Mouse (Mus musculus) erythroblast, embryonic 14.5 days (primary cell): ENCODE measurements around the gene Dennd1a. TPM values are rescaled to one million over a fixed set of nuclear protein-coding genes. Genes with fewer than 3 reads are reported as not detected.

ENCODE experiments used
- H3K27me3 ChIP-seq: 2 replicates; pipeline ENCODE4 v1.6.1; 2012; ENCODE audit warnings: inconsistent platforms; ENCODE audit not compliant: control insufficient read depth
- H3K36me3 ChIP-seq: 2 replicates; pipeline ENCODE4 v1.6.1; 2012; ENCODE audit warnings: mild to moderate bottlenecking, inconsistent platforms; ENCODE audit not compliant: control insufficient read depth
- H3K4me1 ChIP-seq: 2 replicates; pipeline ENCODE4 v1.6.1; 2012; ENCODE audit warnings: inconsistent platforms; ENCODE audit not compliant: control insufficient read depth
- H3K4me3 ChIP-seq: replicated peaks from 2 replicates; pipeline ENCODE3; 2012; ENCODE audit warnings: moderate library complexity, mild to moderate bottlenecking, inconsistent platforms
- H3K9me3 ChIP-seq: 2 replicates; pipeline ENCODE4 v1.6.1; 2012; ENCODE audit warnings: low read length, inconsistent platforms, mixed read lengths; ENCODE audit not compliant: control insufficient read depth
- GATA1 ChIP-seq: IDR thresholded peaks from 2 replicates; pipeline ENCODE4 v1.6.1; 2012; ENCODE audit warnings: low read length, inconsistent platforms, mixed read lengths
- TAL1 ChIP-seq: IDR thresholded peaks from 3 replicates; pipeline ENCODE4 v1.6.1; 2012; ENCODE audit warnings: low read length, inconsistent platforms, mixed read lengths
- polyA plus RNA-seq: library from polyadenylated mRNA; stranded (reverse); fragments of >175 nt; gene quantifications from 2 replicates; pipeline ENCODE4 v1.2.3, GENCODE M21; 2012

The Dennd1a gene
- polyA plus RNA-seq, 1 experiment: 10.7 TPM

DNA sequence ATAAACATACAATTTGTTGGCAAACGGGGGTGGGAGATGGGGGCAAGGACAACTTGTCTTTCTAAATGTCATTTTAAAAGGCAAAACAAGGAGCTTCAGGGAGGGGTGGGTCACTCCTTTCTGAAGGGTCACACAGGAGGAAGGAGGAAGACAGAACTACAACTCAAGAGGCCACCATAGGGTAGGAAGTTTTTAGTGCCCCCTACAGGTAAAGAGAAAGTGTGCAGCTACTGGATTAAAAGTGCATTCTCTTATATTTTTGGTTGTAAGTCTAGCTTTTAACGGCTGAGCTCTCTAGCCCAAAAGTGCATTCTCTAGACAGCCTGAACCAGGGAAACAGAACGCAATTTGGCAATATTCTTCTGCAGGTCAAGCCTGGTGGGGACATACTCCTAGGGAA, 437.8 kb downstream of the Dennd1a start:
- H3K4me1 ChIP-seq: no peaks in the 10 kb centered on the region
- H3K36me3 ChIP-seq: peaks cover 26% of the 10 kb centered on the region
- H3K4me3 ChIP-seq: no peak overlapping the region
- H3K27me3 ChIP-seq: no peaks in the 10 kb centered on the region
- no peaks in the 10 kb centered on the region for H3K9me3 ChIP-seq
- no peak for TF ChIP-seq GATA1

DNA sequence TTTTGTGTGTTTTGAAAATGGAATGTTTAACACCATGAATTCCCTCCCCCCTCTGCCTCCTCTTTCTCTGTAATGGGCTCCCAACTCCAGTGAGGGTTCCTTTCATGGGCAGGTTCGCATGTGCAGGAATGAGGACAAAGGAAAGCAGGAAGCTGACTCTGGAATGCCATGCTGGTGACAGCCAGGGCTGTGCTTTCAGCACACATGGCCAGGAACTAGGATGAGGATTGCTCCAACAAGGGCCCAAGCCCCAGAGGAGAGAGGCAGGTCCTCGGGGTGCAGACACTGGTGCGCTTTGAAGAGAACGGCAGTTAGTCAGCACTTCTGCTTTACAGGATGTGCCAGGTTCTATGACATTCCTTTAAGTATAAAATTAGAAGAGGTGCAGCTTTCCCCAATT, 444.5 kb downstream of the Dennd1a start:
- no peak overlapping the region for H3K4me3 ChIP-seq
- H3K4me1 ChIP-seq: no peaks in the 10 kb centered on the region
- TF ChIP-seq GATA1: no peak
- no peak for TF ChIP-seq TAL1
- H3K9me3 ChIP-seq: no peaks in the 10 kb centered on the region
- peaks cover 35% of the 10 kb centered on the region for H3K36me3 ChIP-seq
- H3K27me3 ChIP-seq: no peaks in the 10 kb centered on the region

DNA sequence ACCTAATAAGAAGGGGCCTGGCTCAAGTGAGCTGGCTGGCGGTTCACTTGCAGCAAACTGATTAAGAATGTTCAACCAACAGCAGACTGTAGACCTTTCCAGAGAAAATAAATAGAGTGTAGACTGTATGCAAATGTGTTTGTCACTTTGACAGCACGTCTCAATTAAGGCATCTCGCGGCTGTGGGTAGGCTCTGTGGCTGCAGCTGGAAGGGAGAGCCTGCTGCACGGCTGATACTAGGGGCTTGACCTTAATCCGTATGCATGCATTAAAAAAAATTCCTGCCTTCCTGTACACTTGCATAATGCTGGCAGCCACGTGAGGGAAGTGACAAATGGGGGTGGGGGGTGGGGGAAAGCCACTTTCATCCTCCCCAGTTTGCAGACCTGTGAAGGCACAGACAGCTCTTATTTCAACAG, 445.0 kb downstream of the Dennd1a start:
- H3K4me3 ChIP-seq: no peak overlapping the region
- no peaks in the 10 kb centered on the region for H3K27me3 ChIP-seq
- TF ChIP-seq GATA1 (no peak), TAL1 (no peak)
- no peaks in the 10 kb centered on the region for H3K9me3 ChIP-seq
- no peaks in the 10 kb centered on the region for H3K4me1 ChIP-seq
- H3K36me3 ChIP-seq: peaks cover 40% of the 10 kb centered on the region

DNA sequence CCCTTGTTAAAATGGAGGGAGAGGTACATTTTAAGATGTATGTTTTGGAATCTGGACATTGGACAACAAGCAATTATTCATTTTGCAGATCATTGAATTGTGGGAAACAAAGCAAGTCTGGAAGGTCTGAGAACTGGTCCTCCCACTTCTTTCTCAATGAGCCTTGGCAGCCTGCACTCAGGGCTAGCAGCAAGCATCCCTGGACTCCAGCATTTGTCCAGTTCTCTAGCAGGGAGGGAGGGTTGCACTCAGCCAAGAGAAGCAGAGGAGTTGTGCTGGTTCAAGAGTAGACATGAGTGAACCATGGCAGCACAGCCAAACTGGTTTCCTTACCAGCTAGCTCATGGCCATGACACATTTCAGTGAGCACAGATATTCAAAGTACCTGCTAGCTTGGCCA, 447.3 kb downstream of the Dennd1a start:
- Histone ChIP-seq H3K4me1 (no peaks in the 10 kb centered on the region), H3K27me3 (no peaks in the 10 kb centered on the region), H3K36me3 (peaks cover 38% of the 10 kb centered on the region), H3K9me3 (no peaks in the 10 kb centered on the region), H3K4me3 (no peak overlapping the region)
- no peak for TF ChIP-seq TAL1
- TF ChIP-seq GATA1: no peak

DNA sequence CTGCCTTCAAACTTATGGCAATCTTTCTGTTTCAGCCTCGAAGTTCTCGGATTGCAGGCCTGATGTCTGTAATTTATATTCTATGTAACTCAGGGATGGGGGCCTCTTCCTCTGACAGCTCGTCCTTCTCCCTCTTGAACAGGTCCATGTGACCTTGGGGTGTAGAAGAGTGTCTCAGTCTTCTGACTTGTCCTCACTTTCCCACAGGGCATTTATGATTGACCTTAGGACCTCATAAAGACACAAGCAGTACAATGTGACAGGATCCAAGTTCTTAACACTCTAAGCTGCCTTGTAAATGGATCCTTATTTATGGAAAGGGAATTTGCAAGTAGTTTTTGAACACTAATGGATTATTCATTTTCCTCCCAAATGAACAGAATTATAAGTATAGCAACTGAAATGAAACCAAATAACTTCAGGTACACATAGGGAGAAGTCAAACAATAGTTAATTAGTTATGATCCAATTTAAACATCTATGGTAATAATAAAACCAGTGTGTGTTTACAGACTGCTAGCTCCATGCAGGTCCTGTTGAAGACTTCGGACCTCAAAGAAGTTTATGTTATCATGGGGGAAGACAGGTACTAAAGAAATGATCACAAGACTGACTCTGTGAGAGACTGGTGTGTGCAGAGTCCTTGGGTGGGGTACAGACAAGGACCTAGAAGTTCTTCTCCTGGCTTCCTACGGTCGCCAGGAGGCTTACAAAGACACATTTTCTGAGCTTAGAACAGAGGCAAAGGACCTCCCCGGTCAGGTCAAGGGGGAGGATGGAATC, 448.8 kb downstream of the Dennd1a start:
- no peak for TF ChIP-seq TAL1
- TF ChIP-seq GATA1: no peak
- H3K4me3 ChIP-seq: no peak overlapping the region
- peaks cover 35% of the 10 kb centered on the region for H3K36me3 ChIP-seq
- no peaks in the 10 kb centered on the region for H3K9me3 ChIP-seq
- no peaks in the 10 kb centered on the region for H3K27me3 ChIP-seq
- H3K4me1 ChIP-seq: no peaks in the 10 kb centered on the region

DNA sequence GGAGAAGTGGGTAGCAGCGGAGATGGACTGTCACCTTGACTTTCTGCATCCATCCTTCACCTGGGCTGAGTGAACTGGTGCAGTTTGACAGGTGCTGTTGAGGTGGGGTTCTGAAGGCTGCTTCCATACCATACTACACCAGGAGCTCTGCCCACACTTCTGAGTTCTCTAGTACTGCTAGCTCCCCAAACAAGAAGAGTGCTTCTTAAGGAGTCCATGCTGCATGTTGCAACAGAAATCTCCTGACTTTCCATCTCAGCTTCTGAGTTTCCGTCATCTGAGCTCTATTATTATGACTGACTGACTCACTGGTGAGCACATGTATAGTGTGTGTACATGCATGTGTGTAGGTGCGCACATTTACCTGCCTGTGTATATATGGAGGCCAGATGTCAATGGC, 449.6 kb downstream of the Dennd1a start:
- TF ChIP-seq GATA1: no peak
- TF ChIP-seq TAL1: no peak
- Histone ChIP-seq H3K9me3 (no peaks in the 10 kb centered on the region), H3K36me3 (peaks cover 35% of the 10 kb centered on the region), H3K27me3 (no peaks in the 10 kb centered on the region), H3K4me3 (no peak overlapping the region), H3K4me1 (no peaks in the 10 kb centered on the region)

DNA sequence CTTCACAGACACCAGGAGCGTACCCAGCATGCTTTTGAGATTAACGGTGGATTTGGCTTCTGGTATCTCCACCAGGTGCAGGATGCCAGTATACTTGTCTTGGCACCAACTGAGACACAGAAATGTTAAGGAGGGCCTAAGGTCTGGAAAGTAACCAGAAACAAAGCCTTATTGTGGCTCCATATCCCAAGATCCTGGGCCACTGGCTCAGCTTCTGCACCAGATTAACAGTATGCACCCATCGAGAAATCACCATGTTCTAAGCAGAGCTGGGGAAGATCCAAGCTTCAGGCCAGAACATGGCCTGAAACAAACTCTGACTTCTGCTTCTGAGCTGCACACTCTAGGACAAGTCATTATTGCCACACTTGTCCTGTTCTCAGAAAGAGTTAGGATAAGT, 450.3 kb downstream of the Dennd1a start:
- no peaks in the 10 kb centered on the region for H3K27me3 ChIP-seq
- peaks cover 33% of the 10 kb centered on the region for H3K36me3 ChIP-seq
- H3K4me1 ChIP-seq: no peaks in the 10 kb centered on the region
- TF ChIP-seq GATA1 (no peak), TAL1 (no peak)
- no peak overlapping the region for H3K4me3 ChIP-seq
- H3K9me3 ChIP-seq: no peaks in the 10 kb centered on the region

DNA sequence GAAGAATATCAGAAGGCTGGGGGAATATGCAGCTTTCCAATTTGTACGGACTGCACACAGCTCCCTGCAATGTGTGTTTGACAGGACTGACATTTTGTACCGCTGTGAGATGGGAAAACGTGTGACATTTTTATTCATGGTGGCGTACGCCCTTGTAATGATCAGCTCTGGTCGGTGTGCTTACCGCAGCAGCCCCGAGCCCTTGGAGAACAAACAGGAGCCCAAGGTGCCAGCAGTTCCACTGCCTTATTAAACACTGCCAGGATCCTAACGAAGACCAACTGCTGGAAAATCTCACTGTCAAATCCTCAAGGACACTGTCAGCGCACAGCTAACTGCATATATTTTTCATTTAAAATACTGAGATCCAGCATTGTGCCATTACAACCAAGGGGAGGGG, 454.9 kb downstream of the Dennd1a start:
- no peaks in the 10 kb centered on the region for H3K27me3 ChIP-seq
- H3K9me3 ChIP-seq: no peaks in the 10 kb centered on the region
- no peaks in the 10 kb centered on the region for H3K4me1 ChIP-seq
- TF ChIP-seq GATA1: no peak
- TF ChIP-seq TAL1: no peak
- H3K36me3 ChIP-seq: peaks cover 20% of the 10 kb centered on the region
- no peak overlapping the region for H3K4me3 ChIP-seq

DNA sequence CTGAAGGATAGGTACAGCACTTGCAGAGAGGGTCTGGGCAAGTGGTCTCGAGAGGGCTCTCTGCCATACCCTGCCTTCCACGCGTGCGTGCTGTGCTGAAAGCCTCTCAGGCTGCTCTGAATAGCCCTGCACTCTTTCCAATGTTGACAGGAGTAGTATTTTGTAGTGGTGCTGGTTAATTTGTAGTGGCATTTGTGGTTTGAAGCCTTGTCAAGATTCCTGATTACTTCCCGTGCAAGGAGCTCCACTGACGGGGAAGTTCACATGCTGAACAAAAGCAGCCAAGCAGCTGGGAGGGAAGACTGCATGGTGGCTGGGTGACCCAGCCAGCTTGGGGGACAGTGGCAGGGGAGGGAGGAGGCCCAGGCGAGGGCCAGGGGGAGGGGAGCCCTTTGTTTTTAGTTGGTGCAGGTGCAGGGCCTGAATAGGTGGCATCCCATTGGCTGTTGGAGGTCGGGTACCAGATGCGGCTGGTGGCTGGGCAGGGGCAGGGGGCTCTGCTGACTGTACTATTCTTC, 457.4 kb downstream of the Dennd1a start:
- Histone ChIP-seq H3K4me3 (no peak overlapping the region), H3K27me3 (no peaks in the 10 kb centered on the region), H3K4me1 (no peaks in the 10 kb centered on the region), H3K36me3 (peaks cover 15% of the 10 kb centered on the region), H3K9me3 (no peaks in the 10 kb centered on the region)
- TF ChIP-seq TAL1: no peak
- TF ChIP-seq GATA1: no peak

DNA sequence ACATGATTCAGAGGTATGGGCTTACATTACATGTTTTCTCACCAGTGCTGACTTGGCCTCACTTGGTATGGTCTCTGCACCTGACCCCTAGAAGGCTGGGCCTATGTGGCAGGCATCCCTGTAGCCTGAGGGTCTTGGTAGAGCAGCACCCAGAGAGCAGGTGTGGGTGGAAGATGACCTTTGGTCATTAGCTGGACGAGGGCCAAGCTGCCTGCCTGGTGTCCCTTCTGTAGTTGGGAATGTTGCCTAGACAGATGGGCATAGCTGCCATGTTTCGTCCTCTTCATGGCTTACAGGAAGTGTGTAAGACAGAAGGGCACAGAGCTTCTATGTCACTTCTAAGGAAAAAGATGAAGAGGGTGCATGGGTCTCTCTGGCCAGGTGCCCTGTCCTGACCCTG, 463.4 kb downstream of the Dennd1a start:
- no peak overlapping the region for H3K4me3 ChIP-seq
- peaks cover 7% of the 10 kb centered on the region for H3K36me3 ChIP-seq
- H3K9me3 ChIP-seq: no peaks in the 10 kb centered on the region
- TF ChIP-seq TAL1: no peak
- TF ChIP-seq GATA1: no peak
- no peaks in the 10 kb centered on the region for H3K27me3 ChIP-seq
- no peaks in the 10 kb centered on the region for H3K4me1 ChIP-seq
